Mouse (Mus musculus) cerebellum, adult 2 months (tissue): ENCODE measurements around the gene Uggt1. TPM values are rescaled to one million over a fixed set of nuclear protein-coding genes. Genes with fewer than 3 reads are reported as not detected.

Experiments
- DNase-seq, 2 experiments: peaks; one replicate each; pipeline ENCODE4 v3.0.0; 2021
- H3K27ac ChIP-seq: fragments of 200-500 bp; 2 replicates; pipeline ENCODE4 v1.5.1; 2012; ENCODE audit warnings: low read length, control low read depth, inconsistent platforms; ENCODE audit not compliant: insufficient read depth
- H3K27me3 ChIP-seq: fragments of 200-500 bp; 2 replicates; pipeline ENCODE4 v1.6.1; 2012; ENCODE audit warnings: inconsistent platforms, mild to moderate bottlenecking, low read length, moderate library complexity; ENCODE audit not compliant: control insufficient read depth, insufficient read depth
- H3K4me1 ChIP-seq: fragments of 200-500 bp; 2 replicates; pipeline ENCODE4 v1.6.1; 2011; ENCODE audit warnings: low read length; ENCODE audit not compliant: control insufficient read depth, insufficient read depth
- H3K4me3 ChIP-seq: fragments of 200-500 bp; replicated peaks from 2 replicates; pipeline ENCODE3; 2011; ENCODE audit warnings: mild to moderate bottlenecking, low read depth, low read length, control low read depth; ENCODE audit not compliant: insufficient read depth
- CTCF ChIP-seq: fragments of 200-500 bp; IDR thresholded peaks from 2 replicates; pipeline ENCODE4 v1.5.1; 2011; ENCODE audit warnings: low read depth, mild to moderate bottlenecking, control low read depth, low read length, moderate library complexity, borderline replicate concordance; ENCODE audit not compliant: insufficient read depth
- POLR2A ChIP-seq: fragments of 200-500 bp; IDR thresholded peaks from 2 replicates; pipeline ENCODE4 v1.6.1; 2011; ENCODE audit warnings: low read length, control low read depth, borderline replicate concordance; ENCODE audit not compliant: insufficient read depth
- WGBS: fragments of 180-500 bp; shearing (Covaris S2); methylation state at CpG from one replicate; pipeline ENCODE4 v1.1.7; 2018; 5-methylcytosine and 5-hydroxymethylcytosine counted together
- polyA plus RNA-seq: library from polyadenylated mRNA; depleted of rRNA; stranded (reverse); fragments of >200 nt; gene quantifications from 2 replicates; pipeline ENCODE4 v1.2.3, GENCODE M21; 2012; rRNA removed

The Uggt1 gene
- 23.6 and 25.7 TPM in 2 replicates for polyA plus RNA-seq

- 2% methylated on average over 49 of the region's 49 CpGs for WGBS
- no peak; the same call in 1 of the 2 replicates for TF ChIP-seq POLR2A
- TF ChIP-seq CTCF = no peak
- Histone ChIP-seq H3K27ac (0 out of 2 replicates have a peak within 1 kb of the TSS, but pooled peaks have one; percentile 4), H3K4me3 (peak within 1 kb of the TSS; percentile 85), H3K4me1 (no peaks in the 10 kb centered on the region), H3K27me3 (no peaks in the 10 kb centered on the region)
- peak; percentile 93 to 95 for DNase-seq
These were observed at the start of gene Uggt1 for GRCm38 (mm10) chr1:36244058-36244827. Gene Uggt1, minus strand, starts transcription at chr1:36244720.

- Histone ChIP-seq H3K27me3 (no peaks in the 10 kb centered on the region), H3K4me3 (no peak overlapping the region), H3K4me1 (peaks cover 10% of the 10 kb centered on the region; the same call in 1 of the 2 replicates), H3K27ac (no peak overlapping the region)
- 88% methylated on average over 8 of the region's 8 CpGs for WGBS
- no peak for TF ChIP-seq CTCF
- TF ChIP-seq POLR2A = no peak
- no peak for DNase-seq
These were observed 49.0 kb upstream of the Uggt1 start for GRCm38 (mm10) chr1:36293470-36293869.

GRCm38 (mm10) chr1:36281849-36282248 is 37.3 kb upstream of the Uggt1 start:
- Histone ChIP-seq H3K4me3 (no peak overlapping the region), H3K27ac (no peak overlapping the region), H3K27me3 (no peaks in the 10 kb centered on the region), H3K4me1 (no peaks in the 10 kb centered on the region)
- TF ChIP-seq CTCF (no peak), POLR2A (no peak)
- no peak for DNase-seq
- 90% methylated on average over 6 of the region's 6 CpGs for WGBS

GRCm38 (mm10) chr1:36280938-36281337 is 36.4 kb upstream of the Uggt1 start:
- TF ChIP-seq POLR2A (no peak), CTCF (no peak)
- WGBS = 87% methylated on average over 3 of the region's 3 CpGs
- H3K4me1 ChIP-seq = no peaks in the 10 kb centered on the region
- DNase-seq = no peak
- no peaks in the 10 kb centered on the region for H3K27me3 ChIP-seq
- no peak overlapping the region for H3K27ac ChIP-seq
- H3K4me3 ChIP-seq = no peak overlapping the region

GRCm38 (mm10) chr1:36279202-36279601 is 34.7 kb upstream of the Uggt1 start:
- no peak overlapping the region for H3K4me3 ChIP-seq
- DNase-seq = peak; percentile 68 to 84
- H3K27me3 ChIP-seq = no peaks in the 10 kb centered on the region
- peaks cover 6% of the 10 kb centered on the region for H3K4me1 ChIP-seq
- no peak overlapping the region for H3K27ac ChIP-seq
- 24% methylated on average over 3 of the region's 3 CpGs for WGBS
- no peak for TF ChIP-seq POLR2A
- peak; percentile 86 for TF ChIP-seq CTCF

- Histone ChIP-seq H3K4me3 (no peak overlapping the region), H3K27ac (no peak overlapping the region), H3K27me3 (no peaks in the 10 kb centered on the region), H3K4me1 (peaks cover 6% of the 10 kb centered on the region)
- TF ChIP-seq POLR2A = no peak
- TF ChIP-seq CTCF = peak; percentile 84
- DNase-seq = peak; percentile 75 to 86
- WGBS = 25% methylated on average over 7 of the region's 7 CpGs
These were observed 32.9 kb upstream of the Uggt1 start for GRCm38 (mm10) chr1:36277267-36278060.

- H3K27ac ChIP-seq = no peak overlapping the region
- H3K27me3 ChIP-seq = no peaks in the 10 kb centered on the region
- DNase-seq = no peak
- no peak overlapping the region for H3K4me3 ChIP-seq
- no peak for TF ChIP-seq POLR2A
- no peak for TF ChIP-seq CTCF
- peaks cover 6% of the 10 kb centered on the region for H3K4me1 ChIP-seq
- WGBS = 78% methylated on average over 13 of the region's 13 CpGs
These were observed 31.3 kb upstream of the Uggt1 start for GRCm38 (mm10) chr1:36275635-36276389.
